Mouse (Mus musculus) CD8-positive naive resting alpha-beta T cell, adult 2 months (primary cell): ENCODE measurements at regions not wholly inside any gene's neighbourhood (a gene's known extent, or its start where the extent isn't known, plus 50 kb on each side); places are given as distances from the start of the nearest gene placed in this dataset.

ENCODE experiments used
- DNase-seq, 2 experiments: peaks; one replicate each; pipeline ENCODE4 v3.0.0; 2022; ENCODE audit warnings: low read depth in 2 of 2, low spot score in 2 of 2

DNA sequence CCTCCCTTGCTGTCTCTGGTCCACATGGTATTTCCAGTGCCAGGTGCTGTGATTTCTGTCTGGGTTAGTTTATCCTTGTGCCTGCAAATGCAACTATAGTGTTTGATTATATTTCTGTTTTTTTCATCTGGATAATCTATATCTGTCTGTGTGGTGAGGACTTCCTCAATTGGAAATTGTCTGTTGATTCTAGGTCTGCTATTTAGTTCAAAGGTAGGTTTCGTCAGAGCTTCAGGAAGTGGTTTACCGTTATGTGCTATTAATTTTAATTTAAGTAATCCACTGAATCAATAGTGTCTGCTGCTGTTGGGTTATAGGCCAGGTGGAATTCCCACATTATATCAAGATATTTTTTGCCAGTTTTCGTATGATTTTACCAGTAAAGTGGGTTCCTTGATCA is 2143.9 kb downstream of the 4930444P10Rik start:
- DNase-seq = no peak

DNA sequence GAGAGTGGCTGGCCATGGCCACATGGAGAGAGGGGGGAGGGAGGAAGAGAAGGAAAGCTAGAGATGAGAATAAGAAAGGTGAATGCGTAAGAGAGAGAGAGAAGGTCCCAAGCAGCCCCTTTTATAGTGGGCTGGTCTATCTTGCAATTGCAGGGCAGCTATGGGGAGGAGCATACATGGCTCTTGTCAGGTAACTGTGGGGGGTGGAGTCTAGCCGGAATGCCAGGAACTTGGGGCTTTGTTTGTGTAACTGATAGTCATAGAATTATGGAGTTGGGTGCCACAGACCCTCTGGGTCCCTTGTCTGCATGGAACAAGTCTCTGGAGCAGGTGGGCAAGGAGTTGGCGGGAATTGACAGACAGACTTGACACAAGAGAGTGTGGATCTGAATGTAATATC is 2151.8 kb downstream of the 4930444P10Rik start:
- DNase-seq = no peak

DNA sequence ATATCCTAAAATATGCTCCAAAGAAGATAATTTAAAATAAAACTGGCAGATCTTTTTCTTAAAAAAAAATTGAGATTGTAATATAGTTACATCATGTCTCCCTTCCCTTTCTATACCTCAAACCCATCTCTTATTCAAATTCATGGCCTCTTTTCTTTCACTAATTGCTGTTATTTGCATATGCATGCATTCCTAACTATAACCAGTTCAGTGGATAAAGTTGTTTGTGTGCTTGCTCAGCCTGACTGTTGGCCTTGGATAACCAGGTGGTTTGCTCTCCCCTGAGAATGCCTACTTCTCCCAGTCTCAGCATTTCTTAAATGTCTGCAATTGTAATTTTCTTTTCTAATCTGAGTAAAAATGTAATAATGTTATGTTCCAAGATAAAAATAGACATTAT is 2154.8 kb downstream of the 4930444P10Rik start:
- no peak for DNase-seq

DNA sequence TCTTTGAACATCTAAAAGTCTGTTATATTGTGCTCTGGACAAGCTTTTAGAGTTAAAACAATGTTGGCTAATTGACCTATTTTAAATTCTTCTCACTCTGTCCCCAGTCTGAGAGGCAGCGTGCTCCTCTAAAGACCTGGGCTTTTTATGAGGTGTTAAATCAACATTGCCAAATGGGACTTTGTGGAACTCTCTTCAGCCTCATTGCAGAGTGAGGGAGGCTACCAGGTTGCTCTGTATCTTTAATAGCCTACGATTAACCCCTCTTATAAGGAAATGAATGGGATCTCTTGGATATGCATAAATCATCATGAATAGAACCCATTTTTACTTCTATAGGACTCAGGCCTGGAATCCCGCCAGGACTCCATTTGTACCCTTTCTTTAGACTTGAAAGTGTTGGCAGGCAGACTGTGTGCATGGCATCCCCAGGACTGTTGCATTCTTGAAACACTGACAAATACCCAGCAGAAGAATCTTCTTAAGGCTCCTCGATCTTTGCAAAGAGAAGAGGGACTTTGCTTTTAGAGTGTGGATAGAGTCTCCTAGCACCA is 2157.1 kb downstream of the 4930444P10Rik start:
- no peak for DNase-seq

DNA sequence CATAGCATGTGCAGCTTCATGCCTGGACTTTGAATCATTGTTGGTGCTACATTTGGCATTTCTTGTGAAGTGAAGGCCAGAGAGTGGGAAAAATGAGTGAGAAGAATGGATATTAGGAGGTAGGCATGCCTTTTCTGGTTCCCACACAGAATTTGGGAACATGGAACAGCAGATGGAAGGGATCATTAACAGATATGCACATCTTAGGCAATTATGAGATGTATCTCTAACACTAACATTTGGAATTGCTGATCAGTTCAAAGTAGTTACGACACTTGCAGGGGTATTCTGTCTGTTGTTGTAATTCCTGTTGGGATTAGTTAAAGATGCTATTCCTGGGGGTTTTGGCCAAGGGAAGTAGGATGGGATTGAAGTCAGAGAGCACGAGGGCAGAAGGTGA is 2164.4 kb downstream of the 4930444P10Rik start:
- DNase-seq = no peak

DNA sequence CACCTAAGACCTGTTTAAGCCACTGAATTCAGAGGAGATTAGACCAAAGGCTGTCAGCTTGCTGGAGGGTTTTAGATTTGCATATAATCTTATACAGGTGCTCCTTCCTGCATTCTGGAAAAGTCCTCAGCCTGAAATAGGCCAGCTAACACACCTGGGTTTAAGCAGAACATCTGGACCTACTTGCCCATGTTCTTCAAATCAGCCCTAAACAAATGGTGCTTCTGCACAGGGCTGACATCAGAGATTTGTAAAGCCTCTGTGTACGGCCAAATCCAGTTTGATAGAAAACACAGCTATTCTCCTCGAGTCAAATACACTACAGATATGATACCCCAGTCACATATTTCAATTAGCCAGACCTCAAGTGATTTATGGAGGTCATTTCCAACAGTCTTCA is 2165.2 kb downstream of the 4930444P10Rik start:
- DNase-seq = no peak

DNA sequence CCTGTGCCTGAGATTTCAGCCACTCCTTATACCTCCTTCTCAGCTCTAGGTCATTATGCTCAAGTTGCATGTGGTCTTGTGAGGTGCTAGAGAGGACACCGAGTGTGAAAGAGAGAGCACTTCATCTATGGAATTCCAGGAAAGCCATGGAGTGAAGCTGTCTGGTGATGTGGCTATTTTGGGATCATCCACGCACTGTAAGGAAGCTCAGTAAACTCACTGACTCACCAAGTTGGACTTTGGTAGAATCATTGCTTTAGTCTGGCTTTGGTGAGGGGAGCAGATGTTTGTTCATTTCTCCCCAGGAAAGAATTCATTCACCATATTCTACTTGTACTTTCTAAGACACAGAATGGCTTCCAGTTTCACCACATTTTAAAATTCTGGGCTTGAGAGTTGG is 2167.1 kb downstream of the 4930444P10Rik start:
- DNase-seq = no peak

DNA sequence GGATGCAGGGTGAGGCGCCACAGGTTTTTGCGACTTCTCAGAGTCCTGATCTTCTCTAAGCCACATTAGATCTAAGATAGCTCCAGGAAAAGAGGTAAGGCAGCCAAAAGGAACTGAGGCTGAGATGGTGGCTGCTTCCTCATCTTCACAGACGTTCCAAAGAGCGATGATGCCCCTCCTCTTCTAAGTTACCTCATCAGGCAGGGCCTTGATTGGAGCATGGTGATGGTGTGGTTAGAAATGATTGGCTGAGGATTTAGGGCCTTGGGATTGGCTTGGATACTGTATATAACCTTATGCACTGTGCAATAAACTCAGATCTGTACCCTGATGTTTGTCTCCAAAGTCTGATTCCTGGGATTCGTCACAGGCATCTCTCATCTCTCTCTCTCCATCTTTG is 2177.9 kb downstream of the 4930444P10Rik start:
- no peak for DNase-seq

DNA sequence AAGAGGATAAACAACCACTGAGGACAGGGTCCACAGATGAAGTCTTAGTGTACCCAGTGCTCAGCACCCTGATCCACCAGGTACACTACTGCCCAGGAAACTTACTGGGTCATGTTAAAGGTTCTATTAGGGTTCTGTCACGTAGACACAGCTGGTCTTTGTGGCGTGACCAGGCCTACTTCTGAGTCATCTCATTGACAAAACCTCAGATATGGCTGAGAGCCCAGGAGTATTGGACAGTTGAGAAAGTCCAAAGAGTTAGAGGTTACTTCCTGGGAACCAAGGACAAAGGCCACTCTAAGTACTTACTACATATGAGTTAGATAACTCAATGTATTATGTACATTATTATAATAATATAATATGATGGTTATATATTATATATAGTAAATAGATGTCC is 2214.0 kb downstream of the 4930444P10Rik start:
- DNase-seq = no peak

DNA sequence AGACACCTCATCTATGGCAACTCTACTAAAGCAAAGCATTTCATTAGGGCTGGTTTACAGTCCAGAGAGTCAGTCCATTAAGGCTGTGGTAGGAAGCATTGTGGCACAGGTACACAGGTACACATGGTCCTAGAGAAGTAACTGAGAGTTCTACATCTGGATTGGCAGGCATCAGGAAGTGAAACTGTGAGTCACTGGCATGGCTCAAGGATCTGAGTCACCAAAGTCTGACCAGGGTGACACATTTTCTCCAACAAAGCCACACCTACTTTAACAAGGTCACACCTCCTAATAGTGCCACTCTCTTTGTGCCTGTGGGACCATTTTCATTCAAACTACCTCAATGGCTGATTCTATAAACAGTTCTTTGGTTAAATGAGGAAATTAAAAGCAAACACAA is 2219.2 kb downstream of the 4930444P10Rik start:
- DNase-seq = no peak

DNA sequence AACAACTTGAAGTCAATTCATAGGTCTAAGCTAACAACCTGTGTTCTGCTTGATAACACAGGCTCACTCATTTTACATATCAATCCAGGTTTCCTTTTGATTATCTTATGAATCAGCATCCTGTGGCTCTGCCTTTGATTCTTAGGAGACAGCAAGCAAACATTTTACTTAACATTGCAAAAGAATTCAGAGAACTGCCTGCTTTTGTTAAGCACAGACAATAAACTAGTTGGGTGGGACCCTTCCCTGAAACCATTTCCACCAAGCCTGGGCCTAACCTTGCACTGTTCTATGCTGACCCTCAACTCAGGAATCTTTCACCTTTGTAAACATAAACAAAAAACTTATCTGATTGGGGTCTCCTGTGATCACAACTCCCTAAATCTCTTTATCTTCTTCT is 2220.6 kb downstream of the 4930444P10Rik start:
- no peak for DNase-seq

DNA sequence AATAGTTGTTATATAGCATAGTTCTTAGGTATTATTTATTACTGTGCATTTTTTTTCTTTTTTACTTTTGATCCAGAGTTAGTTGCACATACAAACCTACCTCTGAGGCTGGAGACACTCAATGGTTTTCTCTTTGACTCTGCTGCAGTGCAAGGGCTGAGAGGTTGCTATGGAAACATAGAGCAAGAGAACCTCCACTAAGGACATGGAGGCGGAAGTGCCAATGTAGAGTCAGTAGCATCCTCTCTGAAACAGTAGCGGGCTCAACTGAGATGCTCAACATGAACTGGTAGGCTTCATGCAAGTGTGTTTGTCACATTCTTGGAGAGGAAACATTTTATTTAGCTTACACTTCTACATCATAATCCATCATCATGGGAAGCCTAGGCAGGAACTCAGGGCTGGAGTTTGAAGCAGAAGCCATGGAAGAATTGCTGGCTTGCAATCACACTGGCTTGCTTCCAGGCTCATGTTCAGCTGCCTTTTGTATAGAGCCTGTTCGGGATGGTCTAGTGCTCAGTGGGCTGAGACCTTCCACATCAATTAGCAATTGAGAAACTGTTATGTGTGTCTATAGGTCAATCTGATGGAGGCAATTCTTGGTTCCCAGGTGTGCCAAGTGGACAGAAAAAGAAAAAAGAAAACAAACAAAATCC is 2222.4 kb downstream of the 4930444P10Rik start:
- no peak for DNase-seq

DNA sequence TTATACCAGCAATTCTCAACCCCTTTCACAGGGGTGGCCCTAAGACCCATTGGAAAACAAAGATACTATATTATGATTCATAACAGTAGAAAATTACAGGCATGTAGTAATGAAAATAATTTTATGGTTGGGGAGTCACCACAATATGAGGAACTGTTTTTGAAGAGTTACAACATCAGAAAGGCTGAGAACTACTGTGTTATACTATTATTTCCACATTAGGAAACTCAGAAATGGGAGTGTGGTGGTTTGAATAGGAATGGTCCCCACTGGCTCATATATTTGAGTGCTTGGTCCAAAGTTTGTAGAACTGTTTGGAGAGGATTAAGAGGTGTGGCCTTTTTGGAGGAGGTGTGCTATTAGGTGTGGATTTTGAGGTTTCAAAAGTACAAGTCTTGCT is 2227.4 kb downstream of the 4930444P10Rik start:
- no peak for DNase-seq

DNA sequence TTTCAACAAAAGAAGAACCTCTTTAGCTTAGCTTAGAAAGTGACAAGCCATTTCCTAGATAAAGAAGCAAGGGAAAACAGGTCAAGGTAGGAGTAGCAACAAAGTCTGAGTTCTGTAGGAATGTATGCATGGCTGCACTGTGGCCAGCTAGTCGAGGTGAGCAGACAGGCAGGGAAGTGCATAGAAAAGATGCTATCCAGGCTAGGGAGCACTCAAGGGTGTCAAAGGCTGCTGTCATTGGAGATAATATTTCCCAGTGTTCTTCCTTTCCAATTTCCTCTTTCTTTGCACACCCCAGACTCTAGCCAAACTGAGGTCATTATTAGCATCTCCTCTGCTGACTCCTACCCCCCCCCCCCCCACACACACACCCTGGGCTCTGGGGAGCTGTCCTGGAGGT is 2229.4 kb downstream of the 4930444P10Rik start:
- no peak for DNase-seq

DNA sequence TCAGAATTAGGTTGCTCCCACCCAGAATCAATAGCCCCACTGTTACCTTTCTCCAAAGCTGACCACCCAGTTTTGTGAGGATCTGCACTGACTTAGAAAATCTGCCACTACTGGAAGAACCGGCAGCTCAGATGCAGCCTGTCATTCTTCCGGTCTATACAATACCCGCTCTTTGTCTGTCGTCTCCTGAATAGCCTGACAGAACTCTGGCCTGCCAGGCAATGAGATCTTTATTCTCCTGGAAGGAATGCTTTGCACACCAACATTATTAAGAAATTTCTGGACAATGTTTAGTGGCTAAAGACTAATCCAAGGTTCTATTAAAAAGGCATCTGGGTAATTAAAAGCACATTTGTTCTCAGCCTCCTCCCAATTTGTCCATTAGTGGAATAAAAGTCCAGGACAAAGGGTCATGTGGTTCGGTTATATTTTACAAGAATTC is 2232.0 kb downstream of the 4930444P10Rik start:
- DNase-seq = no peak

DNA sequence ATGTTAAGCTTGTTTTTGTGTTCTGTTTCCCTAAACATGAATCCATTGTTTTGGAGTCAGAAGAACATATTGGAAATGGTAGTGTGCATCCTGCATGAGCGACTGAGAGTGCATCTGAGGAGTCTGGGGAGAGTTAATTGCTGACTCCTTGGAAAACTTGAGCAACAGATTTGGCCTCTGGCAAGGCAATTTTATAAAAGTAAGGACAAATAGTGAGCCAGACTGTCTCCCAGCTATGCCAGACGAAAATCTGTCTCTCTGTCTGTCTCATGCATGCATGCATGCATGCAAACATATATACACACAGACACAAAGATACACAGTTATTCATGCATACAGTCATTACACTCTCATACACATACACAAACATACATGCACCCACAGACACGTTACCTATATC is 2232.7 kb downstream of the 4930444P10Rik start:
- DNase-seq = no peak

DNA sequence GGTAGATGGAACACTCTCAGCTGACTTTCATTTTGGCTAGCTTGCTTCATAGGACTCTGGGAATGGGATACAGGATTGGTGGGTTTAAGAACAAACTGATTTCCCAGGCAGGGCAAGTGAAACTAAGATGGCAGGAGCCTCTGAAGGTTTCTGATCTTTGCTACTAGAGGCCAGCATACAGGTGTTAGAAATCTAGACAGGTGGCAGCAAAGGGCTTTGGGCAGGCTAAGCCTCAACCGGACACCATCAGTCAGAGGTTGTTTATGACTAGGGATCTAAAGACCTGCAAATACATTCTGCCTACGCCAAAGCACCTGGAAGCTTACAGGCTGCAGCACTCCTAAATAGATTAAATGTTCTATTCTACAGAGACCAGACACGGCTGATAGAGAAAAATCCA is 2233.4 kb downstream of the 4930444P10Rik start:
- no peak for DNase-seq

DNA sequence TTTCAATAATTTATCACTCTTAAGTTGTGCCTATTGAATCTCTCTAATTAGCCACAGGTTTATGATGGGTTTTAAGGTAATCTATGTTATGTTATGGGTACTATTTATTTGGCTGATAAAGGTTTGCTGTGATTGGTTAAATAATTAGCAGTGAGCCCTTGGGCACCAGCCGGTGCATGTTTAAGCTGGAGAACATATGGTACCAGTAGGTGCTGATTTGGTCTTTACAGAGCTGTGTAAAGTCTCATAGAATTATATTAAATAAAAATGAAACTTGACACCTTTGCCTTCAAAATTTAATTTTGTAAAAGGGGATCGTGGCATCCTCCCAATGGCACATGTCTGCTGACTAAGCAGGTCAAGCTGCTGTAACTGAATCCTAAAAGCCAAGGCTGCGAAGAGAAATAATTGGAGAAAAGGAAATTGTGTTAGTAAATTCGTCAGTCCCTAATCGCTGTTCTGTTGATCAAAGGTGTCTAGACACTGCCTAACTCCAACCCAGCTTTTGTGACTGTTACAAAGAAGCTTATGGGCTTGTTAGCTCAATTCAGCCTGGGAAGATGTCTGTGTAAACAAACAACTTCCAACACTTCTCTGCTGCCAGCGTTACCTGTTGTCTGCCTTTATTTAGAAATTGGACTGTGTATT is 2234.6 kb downstream of the 4930444P10Rik start:
- no peak for DNase-seq

DNA sequence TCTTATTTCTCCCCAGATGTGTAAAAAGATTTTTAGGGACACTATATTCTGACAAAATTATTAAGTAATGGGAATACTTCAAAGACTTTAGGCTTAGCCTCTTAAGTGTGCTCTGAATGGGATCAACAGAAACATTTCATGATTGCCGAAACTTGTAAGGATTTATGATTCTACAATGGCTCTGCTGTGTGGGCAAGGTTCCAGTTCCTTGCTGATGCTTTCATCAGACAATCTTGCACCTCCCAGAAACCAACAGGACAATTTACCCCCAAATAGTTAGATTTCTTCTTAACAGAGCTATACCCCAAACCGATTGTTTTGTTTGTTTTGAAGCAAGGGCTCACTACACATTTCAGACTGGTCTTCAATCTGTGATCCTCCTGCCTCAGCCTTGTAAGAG is 2236.1 kb downstream of the 4930444P10Rik start:
- no peak for DNase-seq

DNA sequence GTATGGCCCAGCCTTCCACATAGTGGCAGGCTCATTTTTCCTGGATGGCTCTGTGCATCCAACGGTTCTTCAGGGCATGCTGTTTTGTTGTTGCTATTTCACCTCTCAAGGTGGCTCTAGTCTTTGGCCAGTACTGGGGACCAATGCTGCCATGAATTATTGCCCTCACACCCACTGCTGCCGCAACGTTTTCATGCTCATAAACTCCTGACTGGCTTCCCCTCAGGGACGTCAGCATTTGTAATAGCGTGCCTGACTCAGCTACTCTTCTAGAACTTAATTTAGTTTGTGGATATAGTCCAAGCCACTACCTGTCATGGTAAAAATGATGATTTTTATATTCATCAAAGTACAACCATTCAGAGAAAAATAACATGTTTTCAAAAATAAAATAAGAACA is 2242.0 kb downstream of the 4930444P10Rik start:
- DNase-seq = no peak

DNA sequence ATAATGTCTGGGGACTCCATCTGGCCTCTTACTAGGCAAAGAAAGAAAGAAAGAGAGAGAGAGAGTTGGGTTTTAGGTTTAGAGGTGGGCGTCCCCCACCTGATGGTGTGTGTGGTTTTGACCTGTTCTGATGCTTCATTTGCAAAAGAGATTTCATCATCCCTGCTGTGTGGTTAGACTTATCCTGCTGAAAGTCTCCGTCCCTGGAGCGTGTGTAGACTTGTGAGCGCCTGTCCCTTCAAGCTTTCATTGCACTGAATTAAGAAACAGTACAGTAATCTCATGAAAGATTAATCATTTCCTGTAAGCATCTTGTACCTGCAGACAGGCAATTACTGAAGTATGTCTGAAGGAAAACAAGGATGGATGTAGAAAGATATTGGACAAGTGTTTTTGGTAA is 2244.1 kb downstream of the 4930444P10Rik start:
- DNase-seq = no peak

DNA sequence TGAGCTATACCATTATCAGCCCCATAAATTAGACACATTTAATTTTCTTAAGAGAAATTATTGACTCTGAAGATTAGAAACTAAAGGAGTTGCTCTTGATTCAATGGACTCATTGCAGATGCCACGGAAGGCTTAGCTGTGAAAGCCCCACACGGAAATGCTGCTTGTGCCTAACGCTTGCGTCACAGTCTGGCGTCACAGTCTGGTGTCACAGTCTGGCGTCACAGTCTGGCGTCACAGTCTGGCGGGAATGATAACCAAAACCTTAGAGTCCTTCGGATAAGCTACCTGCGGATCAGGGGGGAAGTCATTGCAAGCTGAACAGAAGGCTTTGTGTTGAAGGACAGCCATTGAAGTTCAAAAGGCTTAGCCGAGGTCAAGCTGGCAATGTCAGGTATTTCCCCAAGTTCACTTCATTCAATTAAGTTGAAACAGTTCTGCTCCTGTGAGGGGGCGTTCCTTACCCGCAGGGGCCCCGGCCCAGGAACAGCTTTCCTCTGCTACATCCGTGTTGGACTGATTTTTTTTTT is 2246.7 kb downstream of the 4930444P10Rik start:
- no peak for DNase-seq

DNA sequence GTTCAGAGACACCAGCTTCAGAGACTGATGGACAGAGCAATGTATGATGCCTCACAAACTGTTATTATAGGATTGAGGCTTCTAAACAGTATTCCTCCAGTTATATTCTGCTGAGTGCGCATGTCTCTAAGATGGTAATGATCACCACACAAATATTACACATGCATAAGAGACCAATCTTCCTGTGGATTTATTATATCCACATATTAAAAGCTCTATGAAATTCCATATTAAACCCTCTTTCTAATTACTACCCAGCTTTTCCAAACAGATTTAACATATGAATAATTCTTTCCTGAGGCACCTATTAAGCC is 2252.9 kb downstream of the 4930444P10Rik start:
- DNase-seq = no peak
